Mouse (Mus musculus) liver, postnatal 0 days (tissue): Measurements from ENCODE around the gene Fam208a.

ENCODE experiments used
- CTCF ChIP-seq: sonication (generic); IDR thresholded peaks from 2 replicates; pipeline ENCODE4 v1.5.1; 2016; ENCODE audit warnings: antibody characterized with exemption, low read depth
- EP300 ChIP-seq: IDR thresholded peaks from 2 replicates; pipeline ENCODE4 v1.6.1; 2016; ENCODE audit warnings: antibody characterized with exemption, low read depth, mild to moderate bottlenecking

DNA sequence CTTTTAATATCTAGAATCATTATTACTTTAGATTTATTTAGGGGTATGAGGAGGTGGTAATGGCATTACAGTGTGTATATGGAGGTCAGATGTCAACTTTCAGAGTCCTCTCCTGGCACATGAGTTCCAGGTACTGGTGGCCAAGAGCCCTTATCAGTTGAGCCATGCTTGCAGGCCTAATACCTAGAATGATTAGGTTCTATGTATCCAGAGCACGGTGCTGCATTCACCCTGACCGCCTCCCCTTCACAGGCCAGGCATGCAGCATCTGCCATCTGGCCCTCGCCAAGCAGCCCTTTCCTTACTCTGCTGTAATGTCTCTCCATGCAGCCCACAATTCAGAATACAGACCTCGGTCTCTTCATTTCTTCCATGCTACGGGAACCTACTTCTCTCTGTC, 62.8 kb downstream of the Fam208a start:
- no peak for TF ChIP-seq CTCF
- no peak for TF ChIP-seq EP300
